Comparison of ENCODE assay signal across 11 mouse cellular contexts in genomic region chr7:101453725-101454124, GRCm38 (mm10). TPM values are rescaled to one million over a fixed set of nuclear protein-coding genes. Genes with fewer than 3 reads are reported as not detected.
DNase-seq lines count a peak whose midpoint lies in the region; ATAC-seq and TF ChIP-seq lines count a peak whose summit lies in the region.
"Had no signal": no experiment of that assay in that cellular context is flagged by ENCODE, and none has a peak within 500 bp of the region (broad histone marks: within the 10 kb centered on the region; RNA-seq: fewer than 3 reads in every experiment).

No protein-coding gene starts in this region.

- TF ChIP-seq CTCF in intestine, postnatal 0 days (IDR thresholded peaks at IDR 0.05; ENCODE audit: low read depth) = no peak

- no peaks in the 10 kb centered on the region for H3K36me3 ChIP-seq in forebrain, embryonic 14.5 days (ENCODE audit: control insufficient read depth, insufficient read depth, low read length)
- no peaks in the 10 kb centered on the region for H3K36me3 ChIP-seq in forebrain, embryonic 12.5 days (replicated peaks)
- H3K36me3 ChIP-seq in midbrain, embryonic 13.5 days = no peaks in the 10 kb centered on the region
- no peaks in the 10 kb centered on the region for H3K36me3 ChIP-seq in midbrain, embryonic 14.5 days (ENCODE audit: control insufficient read depth, insufficient read depth, low read length)
- H3K36me3 ChIP-seq in intestine, postnatal 0 days (ENCODE audit: control insufficient read depth, insufficient read depth) = no peaks in the 10 kb centered on the region

- no peak overlapping the region for H3K27ac ChIP-seq in forebrain, embryonic 14.5 days (ENCODE audit: low read depth, low read length)
- H3K27ac ChIP-seq in forebrain, embryonic 12.5 days = no peak overlapping the region
- H3K27ac ChIP-seq in midbrain, embryonic 13.5 days = no peak overlapping the region
- H3K27ac ChIP-seq in midbrain, embryonic 14.5 days (replicated peaks; ENCODE audit: low read depth, low read length) = no peak overlapping the region
- H3K27ac ChIP-seq in intestine, postnatal 0 days (ENCODE audit: low read depth, low read length) = no peak overlapping the region
- H3K27ac ChIP-seq: macrophage had no signal

- peak overlapping the region; percentile 100; the same call in 1 of the 2 replicates for H3K4me2 ChIP-seq in forebrain, embryonic 14.5 days (ENCODE audit: low read length)
- no peak overlapping the region for H3K4me2 ChIP-seq in forebrain, embryonic 12.5 days
- H3K4me2 ChIP-seq in midbrain, embryonic 13.5 days (replicated peaks) = peak overlapping the region; percentile 98; the same call in 1 of the 2 replicates
- no peak overlapping the region for H3K4me2 ChIP-seq in midbrain, embryonic 14.5 days (ENCODE audit: low read length)
- H3K4me2 ChIP-seq in intestine, postnatal 0 days (replicated peaks; ENCODE audit: low read depth) = peak overlapping the region; percentile 82

- no peaks in the 10 kb centered on the region for H3K9me3 ChIP-seq in forebrain, embryonic 14.5 days (replicated peaks; ENCODE audit: control insufficient read depth, low read length)
- no peaks in the 10 kb centered on the region for H3K9me3 ChIP-seq in forebrain, embryonic 12.5 days
- H3K9me3 ChIP-seq in midbrain, embryonic 13.5 days = no peaks in the 10 kb centered on the region
- H3K9me3 ChIP-seq in midbrain, embryonic 14.5 days (ENCODE audit: control insufficient read depth, low read length) = no peaks in the 10 kb centered on the region
- no peaks in the 10 kb centered on the region for H3K9me3 ChIP-seq in intestine, postnatal 0 days (ENCODE audit: control insufficient read depth)

- H3K9ac ChIP-seq in forebrain, embryonic 14.5 days (ENCODE audit: low read length) = no peak overlapping the region
- H3K9ac ChIP-seq in forebrain, embryonic 12.5 days = no peak overlapping the region
- H3K9ac ChIP-seq in midbrain, embryonic 13.5 days (replicated peaks) = no peak overlapping the region
- no peak overlapping the region for H3K9ac ChIP-seq in midbrain, embryonic 14.5 days (replicated peaks; ENCODE audit: low read length)
- no peak overlapping the region for H3K9ac ChIP-seq in intestine, postnatal 0 days (ENCODE audit: low read depth, low read length)

- no peak for ATAC-seq in forebrain, embryonic 14.5 days
- no peak for ATAC-seq in forebrain, embryonic 12.5 days (ENCODE audit: low FRiP score)
- ATAC-seq in midbrain, embryonic 13.5 days = no peak
- no peak for ATAC-seq in midbrain, embryonic 14.5 days (ENCODE audit: low FRiP score, low TSS enrichment)
- ATAC-seq in intestine, postnatal 0 days = no peak

- intact Hi-C loops in left cerebral cortex, postnatal 4 days (cut with DNase I) = no loop called here

- WGBS in forebrain, embryonic 14.5 days = 31% methylated on average over 8 of the region's 8 CpGs
- WGBS in forebrain, embryonic 12.5 days = 21% methylated on average over 8 of the region's 8 CpGs
- WGBS in midbrain, embryonic 13.5 days = 15% methylated on average over 8 of the region's 8 CpGs
- WGBS in midbrain, embryonic 14.5 days = 22% methylated on average over 8 of the region's 8 CpGs
- 37% methylated on average over 8 of the region's 8 CpGs for WGBS in intestine, postnatal 0 days

- no peaks in the 10 kb centered on the region for H3K4me1 ChIP-seq in forebrain, embryonic 14.5 days (ENCODE audit: control insufficient read depth, insufficient read depth, low read length)
- 0 out of 2 replicates have a peak, but pooled peaks cover 8% of the 10 kb centered on the region for H3K4me1 ChIP-seq in forebrain, embryonic 12.5 days
- H3K4me1 ChIP-seq in midbrain, embryonic 13.5 days (replicated peaks) = peaks cover 19% of the 10 kb centered on the region
- H3K4me1 ChIP-seq in midbrain, embryonic 14.5 days (ENCODE audit: control insufficient read depth, insufficient read depth, low read length) = peaks cover 8% of the 10 kb centered on the region; the same call in 1 of the 2 replicates
- H3K4me1 ChIP-seq in intestine, postnatal 0 days (replicated peaks; ENCODE audit: control insufficient read depth, insufficient read depth, low read length) = no peaks in the 10 kb centered on the region

- H3K4me3 ChIP-seq in forebrain, embryonic 14.5 days (ENCODE audit: low read depth, low read length) = no peak overlapping the region
- no peak overlapping the region for H3K4me3 ChIP-seq in forebrain, embryonic 12.5 days (replicated peaks)
- H3K4me3 ChIP-seq in midbrain, embryonic 13.5 days (replicated peaks) = no peak overlapping the region
- H3K4me3 ChIP-seq in midbrain, embryonic 14.5 days (replicated peaks; ENCODE audit: low read depth, low read length) = no peak overlapping the region
- no peak overlapping the region for H3K4me3 ChIP-seq in intestine, postnatal 0 days (ENCODE audit: low read depth, low read length)

- no peak for DNase-seq in forebrain, embryonic 14.5 days (ENCODE audit: low spot score)
- DNase-seq in midbrain, embryonic 14.5 days = no peak
- DNase-seq in natural killer cell, adult 2 months (ENCODE audit: low spot score in 2 of 2) = peak; percentile 71 to 87
- DNase-seq in urinary bladder, postnatal 25 days (ENCODE audit: low spot score) = no peak
- no peak for DNase-seq in left cerebral cortex, postnatal 4 days
- DNase-seq: retina, postnatal 1 day had no signal

- peaks cover 15% of the 10 kb centered on the region for H3K27me3 ChIP-seq in forebrain, embryonic 14.5 days (replicated peaks; ENCODE audit: control insufficient read depth, insufficient read depth, low read length)
- H3K27me3 ChIP-seq in forebrain, embryonic 12.5 days = peaks cover 42% of the 10 kb centered on the region
- H3K27me3 ChIP-seq in midbrain, embryonic 13.5 days = peaks cover 43% of the 10 kb centered on the region
- peaks cover 11% of the 10 kb centered on the region; the same call in 1 of the 2 replicates for H3K27me3 ChIP-seq in midbrain, embryonic 14.5 days (ENCODE audit: control insufficient read depth, insufficient read depth, low read length)
- H3K27me3 ChIP-seq in intestine, postnatal 0 days (replicated peaks; ENCODE audit: control insufficient read depth, insufficient read depth, low read length) = peaks cover 10% of the 10 kb centered on the region; the same call in 1 of the 2 replicates

RNA-seq across cellular contexts. Expression of gene Pde2a, which starts 32.2 kb away (rescaled TPM):
- 27.0 and 34.7 TPM in 2 replicates for polyA plus RNA-seq in forebrain, embryonic 14.5 days (2014; fragmentation: Nextera tagmentation; extraction: Ambion mirVana)
- 23.1 and 25.7 TPM in 2 replicates for polyA plus RNA-seq in forebrain, embryonic 12.5 days (2016; fragmentation: Nextera tagmentation; extraction: Ambion mirVana)
- 16.6 and 18.9 TPM in 2 replicates for polyA plus RNA-seq in midbrain, embryonic 13.5 days (2015; fragmentation: Nextera tagmentation; extraction: Ambion mirVana)
- 23.0 and 25.7 TPM in 2 replicates for polyA plus RNA-seq in midbrain, embryonic 14.5 days (2014; fragmentation: Nextera tagmentation; extraction: Ambion mirVana)
- 11.1 and 11.2 TPM in 2 replicates for polyA plus RNA-seq in intestine, postnatal 0 days (2015; fragmentation: Nextera tagmentation; extraction: Ambion mirVana)
- 100 to 1,000 TPM; 173 to 179 TPM for total RNA-seq in left cerebral cortex, postnatal 4 days (2021)

RNA-seq across cellular contexts. Expression of gene Gm45837, which starts 43.0 kb away (rescaled TPM):
- not detected in 2 replicates for polyA plus RNA-seq in forebrain, embryonic 14.5 days (2014; fragmentation: Nextera tagmentation; extraction: Ambion mirVana)
- not detected in 2 replicates for polyA plus RNA-seq in forebrain, embryonic 12.5 days (2016; fragmentation: Nextera tagmentation; extraction: Ambion mirVana)
- polyA plus RNA-seq in midbrain, embryonic 13.5 days (2015; fragmentation: Nextera tagmentation; extraction: Ambion mirVana) = not detected in 2 replicates
- not detected in 2 replicates for polyA plus RNA-seq in midbrain, embryonic 14.5 days (2014; fragmentation: Nextera tagmentation; extraction: Ambion mirVana)
- not detected in 2 replicates for polyA plus RNA-seq in intestine, postnatal 0 days (2015; fragmentation: Nextera tagmentation; extraction: Ambion mirVana)
- total RNA-seq in left cerebral cortex, postnatal 4 days (2021) = 1 to 10 TPM in 1 of 2 experiments, not detected in 1; 6.6 TPM
- polyA plus RNA-seq: C2C12, macrophage had no signal

Comparison
In these comparisons a context has a peak if more than half of its experiments do, and no peak if none do; other contexts are left out.
1. H3K4me2 ChIP-seq: peak in forebrain, embryonic 14.5 days (single experiment), midbrain, embryonic 13.5 days (single experiment) and intestine, postnatal 0 days (single experiment); none in forebrain, embryonic 12.5 days (single experiment) and midbrain, embryonic 14.5 days (single experiment).
2. DNase-seq: peak in natural killer cell, adult 2 months (2 of 2); none in forebrain, embryonic 14.5 days (single experiment), midbrain, embryonic 14.5 days (single experiment), urinary bladder, postnatal 25 days (single experiment) and left cerebral cortex, postnatal 4 days (single experiment).